Mouse (Mus musculus) embryo, embryonic 9.5 days (tissue): ENCODE measurements at regions not wholly inside any gene's neighbourhood (a gene's known extent, or its start where the extent isn't known, plus 50 kb on each side); places are given as distances from the start of the nearest gene placed in this dataset.
"Not testable (repeated sequence)": the region's sequence is repeated elsewhere in the genome, so short reads cannot be mapped to it uniquely, and the experiment has no call there.

ENCODE experiments used
- DNase-seq: peaks from one replicate; pipeline ENCODE4 v3.0.0-alpha.2; 2017; ENCODE audit errors: extremely low spot score

GRCm38 (mm10) chr1:65509003-65509402 is 227.1 kb downstream of the Pth2r start:
- DNase-seq: no peak

GRCm38 (mm10) chr1:65535674-65536073 is 253.8 kb downstream of the Pth2r start:
- DNase-seq: peak; percentile 5

GRCm38 (mm10) chr1:65538509-65538908 is 256.7 kb downstream of the Pth2r start:
- no peak for DNase-seq

GRCm38 (mm10) chr1:65544219-65544864 is 262.5 kb downstream of the Pth2r start:
- DNase-seq: no peak

GRCm38 (mm10) chr1:65545336-65546060 is 263.6 kb downstream of the Pth2r start:
- DNase-seq: no peak

- DNase-seq: no peak
These were observed 267.0 kb downstream of the Pth2r start for GRCm38 (mm10) chr1:65548830-65549229.

- no peak for DNase-seq
These were observed 305.5 kb downstream of the Pth2r start for GRCm38 (mm10) chr1:65587402-65587801.

- no peak for DNase-seq
These were observed 291.0 kb upstream of the Crygf start for GRCm38 (mm10) chr1:65635315-65635714.

GRCm38 (mm10) chr1:65654460-65654859 is 271.9 kb upstream of the Crygf start:
- DNase-seq: no peak

GRCm38 (mm10) chr1:65681960-65682359 is 244.4 kb upstream of the Crygf start:
- DNase-seq: peak; percentile 21

GRCm38 (mm10) chr1:65687322-65687721 is 239.0 kb upstream of the Crygf start:
- no peak for DNase-seq

GRCm38 (mm10) chr1:65730262-65730661 is 196.1 kb upstream of the Crygf start:
- DNase-seq: no peak

GRCm38 (mm10) chr1:65757951-65758350 is 168.4 kb upstream of the Crygf start:
- DNase-seq: no peak

GRCm38 (mm10) chr1:65761141-65761540 is 165.2 kb upstream of the Crygf start:
- no peak for DNase-seq

- no peak for DNase-seq
These were observed 126.1 kb upstream of the Crygf start for GRCm38 (mm10) chr1:65800244-65800643.

GRCm38 (mm10) chr1:65820771-65821170 is 105.5 kb upstream of the Crygf start:
- no peak for DNase-seq

- DNase-seq: no peak
These were observed 85.2 kb upstream of the Crygf start for GRCm38 (mm10) chr1:65841116-65841515.

- no peak for DNase-seq
These were observed 79.3 kb upstream of the Crygf start for GRCm38 (mm10) chr1:65847005-65847404.

GRCm38 (mm10) chr1:65873691-65874090 is 52.6 kb upstream of the Crygf start:
- not testable (repeated sequence) for DNase-seq
